Mouse (Mus musculus): ENCODE measurements around the gene Socs1.

GRCm38 (mm10) chr16:10738866-10739265, 46.5 kb downstream of the Socs1 start:
- TF ChIP-seq CTCF (IDR thresholded peaks at IDR 0.05; ENCODE audit: low read depth, low read length): no peak
- TF ChIP-seq POLR2A (IDR thresholded peaks at IDR 0.05; ENCODE audit: extremely low read depth, insufficient read depth, low read length): no peak

All from liver, adult 2 months (tissue).